Mouse (Mus musculus) heart, postnatal 36 days (tissue): ENCODE results near the gene Vtn. TPM values are rescaled to one million over a fixed set of nuclear protein-coding genes. Genes with fewer than 3 reads are reported as not detected.
A peak's percentile ranks its signal among the peaks of the same experiment; 100 is the strongest.

Experiments
- DNase-seq, 2 experiments: peaks; one replicate each; pipeline ENCODE4 v3.0.0; 2021 to 2022
- intact Hi-C: fragments of 180-260 bp; cut with DNase I; formaldehyde crosslinking; loops from one replicate; pipeline ENCODE4 v1.15.1; 2025
- total RNA-seq, 2 experiments: library from RNA; stranded (reverse); gene quantifications; 2 replicates each; pipeline ENCODE4 v1.2.3; 2021

Vtn gene
- total RNA-seq, 2 experiments from 2014 or later = 20.9 to 22.9 TPM

GRCm38 (mm10) chr11:78497071-78497541 lies 1.8 kb upstream of the Vtn start:
- peak in 1 of 2 experiments; percentile 13 for DNase-seq

GRCm38 (mm10) chr11:78497544-78498522 lies 1.1 kb upstream of the Vtn start, which contains the start of gene Sarm1:
Sarm1 (minus strand) TSS chr11:78497754.
- intact Hi-C loops = no loop called here
- DNase-seq = peak; percentile 88

More at GRCm38 (mm10) chr11:78497071-78497541, 1.8 kb upstream of the Vtn start:
- intact Hi-C loops = no loop called here

- no peak for DNase-seq
Measured at GRCm38 (mm10) chr11:78499543-78499942, 652 bp downstream of the Vtn start.

GRCm38 (mm10) chr11:78500623-78501202 lies 1.8 kb downstream of the Vtn start:
- intact Hi-C loops = no loop called here
- DNase-seq = no peak

More at GRCm38 (mm10) chr11:78499543-78499942, 652 bp downstream of the Vtn start:
- intact Hi-C loops = no loop called here

- DNase-seq = no peak
- intact Hi-C loops = no loop called here
Measured at GRCm38 (mm10) chr11:78501529-78501928, 2.6 kb downstream of the Vtn start.

GRCm38 (mm10) chr11:78502909-78503650 lies 4.2 kb downstream of the Vtn start, which contains the start of gene Sebox:
Sebox (plus strand) TSS chr11:78503447.
- intact Hi-C loops = no loop called here
- DNase-seq = no peak

- intact Hi-C loops = no loop called here
- DNase-seq = no peak
Measured at GRCm38 (mm10) chr11:78505430-78505829, 6.5 kb downstream of the Vtn start.

- intact Hi-C loops = loop anchor here (1.0 kb wide), 1 partner anchor 21 kb away; no protein-coding TSS in a partner anchor
- DNase-seq = no peak
Measured at GRCm38 (mm10) chr11:78509148-78509547, 10.3 kb downstream of the Vtn start.

- intact Hi-C loops = loop anchor here (2.0 kb wide), 1 partner anchor 19 kb away; no protein-coding TSS in a partner anchor
- DNase-seq = peak; percentile 87 to 89
Measured at GRCm38 (mm10) chr11:78512025-78512957, 13.4 kb downstream of the Vtn start, which contains the start of the genes Tmem199 and Poldip2. Tmem199 (minus strand) TSS chr11:78512172. Poldip2 (plus strand) TSS chr11:78512193.

- no peak for DNase-seq
- intact Hi-C loops = loop anchor here (2.0 kb wide), 1 partner anchor 18 kb away; no protein-coding TSS in a partner anchor
Measured at GRCm38 (mm10) chr11:78513106-78513790, 14.4 kb downstream of the Vtn start.

- DNase-seq = no peak
- intact Hi-C loops = no loop called here
Measured at GRCm38 (mm10) chr11:78515549-78516325, 16.8 kb downstream of the Vtn start.

GRCm38 (mm10) chr11:78518931-78519330 lies 20.0 kb downstream of the Vtn start:
- intact Hi-C loops = no loop called here
- no peak for DNase-seq

GRCm38 (mm10) chr11:78521880-78522279 lies 23.0 kb downstream of the Vtn start:
- intact Hi-C loops = no loop called here
- no peak for DNase-seq

GRCm38 (mm10) chr11:78522481-78522997 lies 23.6 kb downstream of the Vtn start:
- peak in 1 of 2 experiments; percentile 31 for DNase-seq
- intact Hi-C loops = no loop called here

GRCm38 (mm10) chr11:78523241-78523955 lies 24.5 kb downstream of the Vtn start:
- intact Hi-C loops = no loop called here
- no peak for DNase-seq

- DNase-seq = no peak
- intact Hi-C loops = no loop called here
Measured at GRCm38 (mm10) chr11:78524838-78525237, 25.9 kb downstream of the Vtn start.

- intact Hi-C loops = no loop called here
- no peak for DNase-seq
Measured at GRCm38 (mm10) chr11:78528714-78529113, 29.8 kb downstream of the Vtn start.
